Mouse (Mus musculus): ENCODE data around the gene Kif21b.
A peak's percentile ranks its signal among the peaks of the same experiment; 100 is the strongest.

Gene Kif21b

DNA sequence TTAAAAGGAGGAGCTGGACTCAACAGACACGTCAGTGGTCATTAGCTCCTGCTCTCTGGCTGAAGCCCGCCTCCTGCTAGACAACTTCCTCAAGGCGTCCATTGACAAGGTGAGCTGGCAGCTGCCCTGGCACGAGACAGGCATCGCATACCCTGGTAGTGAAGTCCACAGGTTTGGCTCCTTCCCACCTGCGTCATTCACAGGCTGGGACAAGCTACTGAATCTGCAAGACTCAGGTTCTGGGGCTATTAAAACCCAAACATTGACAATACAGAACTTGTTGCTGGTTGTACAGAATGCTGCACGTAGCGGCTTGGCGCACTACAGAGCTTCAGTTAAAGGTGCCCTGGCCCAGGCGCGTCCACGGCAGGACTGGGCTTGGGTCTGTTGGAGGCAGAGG is 29.1 kb downstream of the Kif21b start:
- no peak for DNase-seq

DNA sequence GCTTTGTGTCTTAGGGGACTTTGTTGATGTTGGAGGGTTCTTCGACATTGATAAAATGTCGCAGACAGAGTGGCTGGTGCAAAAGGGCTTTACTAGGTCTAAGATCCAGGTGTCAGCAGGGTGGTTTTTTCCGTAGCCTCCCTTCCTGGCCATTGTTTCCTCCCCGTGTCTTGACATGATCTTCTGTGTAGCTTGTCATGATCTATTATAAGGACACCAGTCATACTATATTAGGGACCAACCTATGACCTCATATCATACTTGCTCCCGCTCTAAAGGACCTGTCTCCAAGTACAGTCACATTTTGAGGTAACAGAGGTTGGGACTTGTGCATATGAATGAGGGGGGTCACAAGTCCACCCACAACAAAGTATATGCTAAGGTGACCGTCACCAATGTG is 29.7 kb downstream of the Kif21b start:
- DNase-seq, result no peak

DNA sequence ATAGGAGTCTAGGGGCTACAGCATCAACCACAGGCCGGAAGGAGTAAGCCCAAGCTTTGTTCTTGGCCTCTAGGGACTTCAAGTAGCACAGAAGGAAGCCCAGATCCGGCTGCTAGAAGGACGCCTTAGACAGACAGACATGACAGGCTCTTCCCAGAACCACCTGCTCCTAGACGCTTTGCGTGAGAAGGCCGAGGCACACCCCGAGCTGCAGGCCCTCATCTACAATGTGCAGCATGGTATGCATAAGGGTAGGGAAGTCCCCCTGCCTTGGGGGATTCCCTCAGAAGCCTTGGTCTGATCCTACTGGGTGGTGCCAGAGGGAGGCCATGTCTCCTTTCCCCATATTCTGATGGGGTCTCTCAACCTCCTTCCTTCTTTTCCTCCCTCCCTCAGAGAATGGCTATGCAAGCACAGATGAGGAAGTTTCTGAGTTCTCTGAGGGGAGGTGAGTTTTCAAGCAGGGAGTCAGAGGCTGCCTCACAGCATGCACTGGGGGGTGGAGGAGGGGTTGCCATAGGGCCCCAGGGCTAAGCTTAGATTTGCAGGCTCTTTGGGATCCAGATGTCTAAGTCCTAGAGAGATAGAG is 30.2 kb downstream of the Kif21b start:
- DNase-seq, result no peak

DNA sequence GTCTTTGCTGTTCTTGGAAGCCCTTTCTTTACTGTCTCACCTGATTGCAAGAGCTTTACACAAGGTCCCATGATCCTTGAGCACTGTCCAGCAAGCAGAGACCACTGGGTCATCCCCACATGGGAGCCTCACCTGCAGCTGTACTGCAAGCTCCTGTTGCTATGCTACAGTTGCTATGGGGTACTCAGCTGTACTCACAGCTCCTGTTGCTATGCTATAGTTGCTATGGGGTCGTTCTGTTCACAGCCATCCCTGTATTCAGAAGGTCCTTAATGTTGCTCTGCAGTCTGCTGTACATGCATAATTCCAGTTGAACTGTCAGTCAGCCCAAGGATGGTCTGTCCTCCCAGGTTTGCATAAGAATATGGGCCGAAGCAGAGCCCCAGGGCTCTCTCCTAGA is 34.2 kb downstream of the Kif21b start:
- DNase-seq, result no peak

DNA sequence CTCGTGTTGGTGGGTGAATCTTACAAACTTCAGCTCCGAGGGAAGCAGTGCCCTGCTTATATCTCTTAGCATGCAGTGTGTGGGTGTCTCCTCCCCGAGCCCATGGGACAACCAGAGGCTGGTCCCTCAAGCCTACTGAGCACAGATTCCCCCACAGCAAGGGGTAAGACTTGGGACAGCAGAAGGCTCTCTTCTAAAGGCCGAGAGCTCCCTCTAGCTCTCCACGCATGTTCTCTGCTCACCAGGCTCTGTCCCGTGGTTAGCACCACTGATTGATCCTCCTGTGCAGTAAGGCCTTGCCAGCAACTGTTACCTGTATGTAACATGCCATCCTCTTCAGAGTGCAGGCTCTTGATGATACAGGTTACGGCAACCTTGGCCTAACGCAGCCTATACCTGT is 36.5 kb downstream of the Kif21b start:
- DNase-seq, result no peak

DNA sequence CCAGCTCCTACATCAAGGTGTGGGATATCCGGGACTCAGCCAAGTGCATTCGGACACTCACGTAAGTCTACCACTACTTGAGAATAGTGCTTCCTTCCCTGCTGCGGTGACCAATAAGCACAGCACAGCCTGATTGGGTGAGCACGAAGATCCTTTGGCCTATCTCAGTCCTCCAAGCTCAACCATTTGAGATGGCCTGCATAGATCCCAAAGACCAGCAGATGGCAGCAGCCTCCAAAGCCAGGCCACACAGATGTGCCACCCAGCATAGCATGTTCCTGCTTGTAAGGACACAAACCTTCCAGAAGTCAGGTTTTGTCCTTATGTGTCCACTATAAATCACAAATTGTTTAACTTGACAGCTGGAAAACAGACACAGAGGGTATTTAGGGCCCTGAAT is 38.9 kb downstream of the Kif21b start:
- DNase-seq, result peak; percentile 94

DNA sequence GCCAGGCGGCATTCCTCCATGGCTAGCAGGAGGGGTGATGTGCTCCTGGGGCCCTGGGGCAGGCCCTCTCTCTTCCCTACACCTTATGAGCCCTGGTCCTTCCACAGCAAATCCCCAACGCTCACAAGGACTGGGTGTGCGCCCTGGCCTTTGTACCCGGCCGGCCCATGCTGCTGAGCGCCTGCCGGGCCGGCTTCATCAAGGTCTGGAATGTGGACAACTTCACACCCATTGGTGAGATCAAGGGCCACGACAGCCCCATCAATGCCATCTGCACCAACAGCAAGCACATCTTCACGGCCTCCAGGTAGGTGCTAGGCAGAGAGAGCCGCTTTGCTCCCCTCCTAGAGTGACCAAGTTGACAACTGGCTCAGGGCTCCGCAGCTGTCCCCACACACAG is 41.5 kb downstream of the Kif21b start:
- no peak for DNase-seq

DNA sequence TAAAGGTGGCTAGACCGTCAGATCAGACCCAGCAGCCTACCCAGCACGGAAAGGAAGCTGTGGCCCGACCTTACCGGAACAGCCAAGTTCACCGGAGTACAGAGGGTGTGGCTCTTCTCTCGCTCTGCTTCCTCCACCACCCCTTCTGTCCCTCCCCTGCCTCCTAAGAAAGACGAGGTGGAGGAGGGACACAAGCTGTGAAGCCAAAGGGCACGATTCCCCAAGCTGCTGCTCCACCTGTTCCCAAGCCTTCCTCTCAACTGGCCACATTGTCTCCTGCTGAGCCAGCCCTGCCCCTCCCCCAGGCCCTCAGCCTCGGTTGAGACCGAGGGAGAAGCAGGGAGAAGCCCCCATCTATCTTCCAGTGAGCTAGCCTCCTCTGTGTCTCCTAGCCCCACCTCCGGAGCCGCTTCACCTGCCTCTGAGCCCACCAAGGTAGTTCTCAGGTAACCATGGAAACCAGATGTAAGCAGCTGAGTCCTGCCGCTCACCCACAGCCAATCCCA is 43.0 kb downstream of the Kif21b start:
- no peak for DNase-seq

DNA sequence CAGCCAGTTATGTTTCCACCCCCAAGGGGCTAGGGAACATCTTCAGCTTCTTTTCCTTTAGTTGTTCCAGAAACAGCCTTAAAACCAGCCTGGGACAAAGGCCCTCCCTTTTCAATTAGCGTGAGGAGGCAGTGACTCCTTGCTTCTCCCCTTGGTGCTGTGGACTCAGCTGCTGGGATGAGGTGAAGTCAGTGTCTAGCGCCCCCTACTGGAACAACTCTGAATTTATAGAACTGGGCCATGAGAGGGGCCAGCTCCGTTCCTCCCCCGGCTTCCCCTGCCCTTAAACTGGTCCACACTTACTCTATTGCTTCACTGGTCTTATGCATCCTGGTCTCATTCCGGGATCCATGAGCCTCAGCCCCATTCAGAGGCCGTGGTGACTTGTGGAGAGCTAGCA is 44.0 kb downstream of the Kif21b start:
- DNase-seq, result no peak

DNA sequence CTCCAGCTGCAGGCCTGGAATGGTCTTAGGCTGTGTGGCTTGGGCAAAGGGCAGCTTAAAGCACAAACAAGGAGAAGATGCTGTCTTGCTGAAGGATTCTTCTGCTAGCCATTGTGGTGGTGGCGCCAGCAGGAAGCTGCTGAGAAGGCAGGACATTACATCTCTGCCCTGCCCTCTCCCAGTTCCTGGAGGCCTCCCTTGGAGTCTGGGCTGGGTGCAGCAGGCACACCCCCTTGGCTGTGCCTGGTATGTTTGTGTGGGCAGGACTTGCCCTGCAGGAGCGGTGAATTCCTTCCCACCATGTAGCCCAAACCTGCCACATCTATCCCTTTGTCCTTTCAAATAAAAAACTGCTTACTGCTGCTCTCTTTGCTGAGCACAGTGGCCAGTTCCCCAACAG is 45.9 kb downstream of the Kif21b start:
- DNase-seq, result no peak

DNA sequence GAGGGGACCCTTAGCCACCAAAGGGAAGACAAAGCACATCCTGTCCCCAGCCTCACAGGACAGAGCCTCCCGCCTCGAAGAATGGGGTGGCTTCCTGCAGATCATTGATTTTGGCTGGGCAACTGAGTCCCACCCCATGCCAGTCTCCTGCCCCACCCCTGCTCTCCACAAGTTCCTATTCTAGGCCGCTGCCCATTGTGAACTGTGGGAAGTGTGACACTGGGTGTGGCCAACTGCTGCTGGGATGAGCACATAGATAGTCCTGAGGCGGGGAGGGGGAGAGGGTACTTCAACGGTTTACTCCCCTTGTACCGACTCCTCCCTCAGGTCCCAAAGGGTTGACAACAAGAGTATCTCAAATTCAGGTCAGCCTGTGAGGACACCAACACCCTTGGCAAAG is 47.6 kb downstream of the Kif21b start:
- peak; percentile 96 for DNase-seq

DNA sequence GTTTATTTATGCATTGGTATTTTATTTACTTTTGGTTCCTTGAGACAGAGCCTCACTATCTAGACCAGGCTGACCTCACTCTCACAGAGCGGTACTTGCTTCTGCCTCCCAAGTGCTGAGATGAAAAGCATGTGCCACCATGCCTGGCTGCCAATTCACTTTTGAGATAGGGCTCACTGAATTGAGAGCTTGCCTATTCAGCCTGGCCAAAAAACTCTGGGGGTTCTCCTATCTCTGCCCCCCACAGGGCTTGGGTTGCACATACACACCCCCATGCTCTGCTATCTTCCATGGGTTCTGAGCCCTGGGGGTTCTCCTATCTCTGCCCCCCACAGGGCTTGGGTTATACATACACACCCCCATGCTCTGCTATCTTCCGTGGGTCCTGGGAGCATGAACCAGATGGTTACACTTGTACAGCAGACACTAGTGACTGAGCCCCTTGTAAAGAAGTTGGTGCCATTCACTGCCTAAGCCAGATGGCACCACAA is 48.4 kb downstream of the Kif21b start:
- no peak for DNase-seq

DNA sequence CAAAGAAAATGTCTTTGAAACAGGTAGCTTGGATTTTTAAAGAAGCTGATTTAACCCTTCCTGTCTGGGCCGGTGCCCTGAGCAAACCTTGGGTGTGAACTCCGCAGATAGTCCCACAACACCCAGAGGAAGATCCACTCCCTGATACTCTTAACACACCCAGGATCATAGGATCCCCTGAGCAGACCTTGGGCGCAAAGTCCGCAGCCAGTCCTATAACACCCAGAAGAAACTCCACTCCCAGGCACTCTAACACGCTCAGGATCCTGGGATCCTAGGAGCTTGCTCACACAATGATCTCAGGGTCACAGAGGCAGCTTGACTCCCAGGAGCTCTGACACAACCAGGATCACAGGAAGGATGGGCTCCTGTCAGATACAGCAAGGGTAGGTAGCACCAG is 58.8 kb downstream of the Kif21b start:
- DNase-seq, result no peak

DNA sequence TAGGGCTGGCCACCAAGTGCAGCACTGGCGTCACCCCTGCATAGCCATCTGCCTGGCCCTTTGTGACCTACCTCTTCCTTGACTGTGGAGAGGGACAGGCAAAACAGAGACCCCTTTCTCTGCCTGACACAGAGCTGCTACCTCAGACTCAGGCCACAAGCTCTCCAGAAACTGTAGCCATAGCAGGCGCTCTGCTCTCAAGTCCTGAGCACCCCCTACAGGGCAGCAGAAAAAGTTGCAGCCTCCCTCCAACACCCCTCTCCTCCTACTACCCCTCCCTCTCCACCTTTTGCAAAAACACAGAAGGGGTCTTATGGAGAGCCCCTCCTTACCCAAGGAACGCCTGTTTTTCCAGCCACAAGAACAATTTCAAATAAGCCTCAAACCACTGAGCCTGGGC is 81.6 kb downstream of the Kif21b start, which contains the start of gene Mroh3:
TSS of gene Mroh3 (minus strand) at position 26 of the 400 bp plus-strand sequence.
- DNase-seq, result no peak

DNA sequence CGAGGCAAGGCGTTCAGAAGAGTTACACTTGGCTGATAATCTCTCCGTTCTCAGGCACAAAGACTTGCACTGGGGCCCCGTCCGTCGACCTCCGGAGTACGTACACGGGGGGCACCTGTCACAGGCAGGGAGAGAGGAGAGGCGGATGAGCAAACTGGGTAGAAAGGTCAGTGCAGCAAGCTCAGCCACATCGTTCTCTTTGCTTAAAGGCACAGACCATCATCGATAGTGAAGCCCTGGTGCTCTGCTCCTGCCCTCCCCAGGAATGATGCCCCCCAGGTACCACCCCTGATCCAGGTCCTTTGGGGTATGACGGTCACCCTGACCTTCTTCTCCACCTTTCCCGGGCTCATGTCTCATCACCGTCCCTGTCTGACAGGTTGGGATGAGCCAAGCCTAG is 83.1 kb downstream of the Kif21b start:
- peak; percentile 84 for DNase-seq

DNA sequence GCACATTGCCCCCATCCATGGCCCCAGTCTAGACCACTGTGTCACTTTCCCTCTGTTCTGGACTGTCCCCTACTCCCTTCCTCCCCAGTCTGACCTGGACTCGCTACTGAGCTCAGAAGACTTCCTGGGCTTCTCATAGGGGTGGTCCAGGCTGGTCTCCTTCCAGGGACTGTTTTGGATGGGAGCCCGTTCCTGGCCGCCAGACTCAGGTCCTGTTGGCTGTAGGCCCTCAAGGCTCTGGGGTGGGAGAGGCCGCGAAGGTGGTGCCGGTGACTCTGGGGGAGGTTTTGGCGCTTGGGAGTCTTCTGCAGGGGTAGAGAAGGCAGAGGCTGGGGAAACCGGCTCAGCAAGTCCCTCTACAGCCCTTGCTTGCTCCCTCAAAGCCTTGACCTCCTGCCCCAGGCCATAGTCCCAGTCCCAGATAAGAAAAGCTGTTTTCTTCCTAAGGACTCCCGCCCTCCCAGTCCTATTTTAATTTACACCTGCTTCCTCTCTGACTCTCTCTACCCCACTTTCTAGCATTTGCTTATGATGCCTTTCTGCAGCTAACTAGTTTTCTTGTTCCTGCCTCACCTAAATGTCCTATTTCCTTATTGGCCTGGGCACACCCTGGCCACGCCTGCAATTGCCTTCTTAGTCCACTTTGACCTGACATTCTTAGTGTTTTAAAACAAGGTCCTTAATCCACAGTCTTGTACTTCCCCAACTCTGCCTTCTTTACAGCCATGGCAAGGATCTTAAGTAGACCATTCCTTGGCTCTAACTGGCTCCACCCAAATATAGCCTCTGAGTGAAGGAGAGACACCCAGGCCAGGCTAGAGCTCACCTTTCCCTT is 89.1 kb downstream of the Kif21b start:
- DNase-seq, result peak; percentile 64

DNA sequence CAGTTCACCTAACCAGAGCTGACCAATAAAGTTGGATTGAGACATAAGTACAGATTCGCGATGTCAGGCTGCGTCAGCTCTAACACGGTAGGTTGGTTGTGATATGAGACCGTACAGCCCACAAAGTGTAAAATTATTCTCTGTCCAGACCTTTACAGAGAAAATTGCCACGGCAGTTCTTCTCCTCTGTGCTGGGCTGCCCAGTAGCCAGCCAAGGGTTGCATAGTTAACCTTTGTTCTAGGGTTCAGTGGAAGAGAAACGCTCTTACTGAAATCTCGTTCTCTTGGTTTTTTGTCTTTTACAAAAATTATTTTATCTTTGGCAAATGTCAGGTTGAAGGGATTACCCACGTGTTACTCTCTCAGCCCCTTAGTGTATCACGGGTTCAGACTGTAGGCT is 91.2 kb downstream of the Kif21b start:
- peak; percentile 60 for DNase-seq

DNA sequence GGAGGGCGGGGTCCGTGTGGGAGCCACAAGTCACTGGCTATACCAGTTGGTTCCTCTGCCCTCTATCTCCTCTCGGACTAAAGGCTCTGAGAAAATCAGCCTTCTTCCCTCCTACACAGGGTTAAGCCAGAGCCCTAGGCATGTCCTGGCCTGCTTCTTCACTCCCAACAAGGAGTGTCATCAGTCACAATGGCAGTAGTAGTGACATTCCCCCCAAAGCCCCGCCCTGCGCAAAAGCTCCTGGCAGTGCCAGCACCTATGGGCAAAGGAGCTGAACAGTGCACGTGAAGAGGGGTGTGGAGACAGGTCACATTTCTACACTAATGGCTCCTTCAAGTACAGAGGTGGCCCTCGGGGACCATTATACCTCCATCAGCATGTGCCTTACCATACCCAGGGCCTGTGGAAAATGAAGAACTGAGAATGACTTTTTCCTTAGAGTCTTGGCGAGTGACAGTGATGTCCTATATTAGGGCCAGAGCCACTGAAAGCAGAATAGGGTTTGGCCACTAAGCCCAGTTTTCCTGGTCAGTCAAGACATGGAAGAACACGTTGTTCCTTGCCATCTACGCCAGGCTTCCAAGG is 92.7 kb downstream of the Kif21b start:
- DNase-seq, result peak; percentile 84

DNA sequence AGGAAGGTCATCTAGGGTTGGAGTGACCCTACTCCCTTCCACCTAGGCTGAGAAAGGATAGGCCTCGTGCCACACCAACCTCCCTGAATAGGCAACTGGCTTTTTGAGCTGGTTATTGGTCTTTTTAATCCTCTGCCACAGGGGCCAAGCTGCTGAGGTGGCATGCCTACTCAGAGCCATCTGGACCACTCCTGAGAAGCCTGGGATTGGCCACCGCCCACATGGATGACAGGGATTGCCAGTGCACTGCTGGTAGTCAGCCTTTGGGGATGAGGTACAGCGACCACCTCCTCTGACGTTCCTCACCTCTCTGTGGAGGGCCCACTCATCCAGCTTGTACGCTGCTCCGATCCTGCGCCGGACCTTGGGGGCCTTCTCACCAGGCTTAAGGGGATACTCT is 94.7 kb downstream of the Kif21b start:
- DNase-seq, result peak; percentile 88

DNA sequence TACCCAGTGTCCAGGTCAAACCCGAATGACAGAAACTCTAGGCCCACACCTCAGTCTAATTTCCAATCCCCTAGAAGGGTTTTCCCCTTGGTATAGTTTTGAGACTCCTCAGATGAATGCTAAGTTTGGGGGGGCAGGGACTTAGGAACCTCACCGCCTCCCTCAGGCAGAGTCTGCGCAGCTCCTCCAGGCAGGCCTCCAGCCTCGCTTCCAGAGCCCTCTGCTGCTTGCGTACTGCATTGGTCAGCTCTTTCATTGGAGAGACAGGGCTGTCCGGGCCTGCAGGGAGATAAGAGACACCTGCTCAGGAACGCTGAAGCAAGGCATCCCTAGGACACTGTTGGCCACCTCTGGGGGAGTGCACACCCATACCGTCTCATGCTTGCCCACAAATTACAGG is 95.4 kb downstream of the Kif21b start:
- peak; percentile 56 for DNase-seq
